20 mouse cellular contexts compared by ENCODE assay signal in genomic region chr7:143509566-143509965, GRCm38 (mm10). TPM values are rescaled to one million over a fixed set of nuclear protein-coding genes. Genes with fewer than 3 reads are reported as not detected.
A peak's percentile ranks its signal among the peaks of the same experiment; 100 is the strongest.
DNase-seq lines count a peak whose midpoint lies in the region; ATAC-seq and TF ChIP-seq lines count a peak whose summit lies in the region.
"Had no signal": no experiment of that assay in that cellular context is flagged by ENCODE, and none has a peak within 500 bp of the region (broad histone marks: within the 10 kb centered on the region; RNA-seq: fewer than 3 reads in every experiment).

No protein-coding gene starts in this region.

- no peak overlapping the region for H3K4me3 ChIP-seq in kidney, embryonic 16.5 days (ENCODE audit: low read length)
- no peak overlapping the region for H3K4me3 ChIP-seq in MEL (ENCODE audit: control insufficient read depth in 1 of 2, insufficient read depth in 1 of 2, low read depth in 2 of 2, low read length in 2 of 2)
- H3K4me3 ChIP-seq in midbrain, embryonic 11.5 days (ENCODE audit: low read depth, low read length) = no peak overlapping the region
- no peak overlapping the region for H3K4me3 ChIP-seq in midbrain, embryonic 16.5 days (ENCODE audit: low read depth, low read length)
- H3K4me3 ChIP-seq: embryonic facial prominence, embryonic 10.5 days; forebrain, embryonic 13.5 days; gastrocnemius, adult 2 months; heart, embryonic 15.5 days had no signal

- no peaks in the 10 kb centered on the region for H3K27me3 ChIP-seq in kidney, embryonic 16.5 days (ENCODE audit: insufficient read depth, low read length)
- no peaks in the 10 kb centered on the region for H3K27me3 ChIP-seq in MEL (ENCODE audit: control insufficient read depth in 1 of 2, insufficient read depth in 2 of 2, low read length in 2 of 2)
- no peaks in the 10 kb centered on the region for H3K27me3 ChIP-seq in midbrain, embryonic 11.5 days (ENCODE audit: control insufficient read depth, insufficient read depth, low read length)
- peaks cover 7% of the 10 kb centered on the region for H3K27me3 ChIP-seq in midbrain, embryonic 16.5 days (ENCODE audit: control insufficient read depth, insufficient read depth, low read depth, low read length)

- no peak overlapping the region for H3K4me2 ChIP-seq in kidney, embryonic 16.5 days (replicated peaks; ENCODE audit: low read depth, low read length)
- H3K4me2 ChIP-seq in midbrain, embryonic 11.5 days = no peak overlapping the region
- no peak overlapping the region for H3K4me2 ChIP-seq in midbrain, embryonic 16.5 days (ENCODE audit: low read length)
- H3K4me2 ChIP-seq: forebrain, embryonic 13.5 days; heart, embryonic 15.5 days; hindbrain, embryonic 14.5 days had no signal

- no peak for TF ChIP-seq CTCF in MEL (IDR thresholded peaks at IDR 0.05 in 2 of 3, conservative IDR thresholded peaks at IDR 0.05 in 1 of 3; ENCODE audit: control insufficient read depth in 1 of 3, insufficient read depth in 1 of 3, low read depth in 2 of 3, low read length in 3 of 3, poor library complexity in 1 of 3, severe bottlenecking in 1 of 3)

- peak; percentile 44 for DNase-seq in kidney, adult 18-20 months
- DNase-seq in MEL (ENCODE audit: low read depth, low spot score) = no peak
- DNase-seq in kidney, postnatal 14 days = peak; percentile 55
- no peak for DNase-seq in urinary bladder, postnatal 10 days (ENCODE audit: low spot score)
- no peak for DNase-seq in midbrain, embryonic 11.5 days (ENCODE audit: low spot score, missing footprints)
- DNase-seq: adrenal gland, adult 2 months; adrenal gland, postnatal 25 days; cerebellum, adult 2 months; cerebellum, postnatal 10 days; gastrocnemius, adult 2 months; gastrocnemius, postnatal 25 days; heart, postnatal 14 days had no signal

- 74% methylated on average over 1 of the region's 1 CpGs for WGBS in kidney, embryonic 16.5 days
- 63% methylated on average over 1 of the region's 1 CpGs for WGBS in midbrain, embryonic 11.5 days
- 67% methylated on average over 1 of the region's 1 CpGs for WGBS in midbrain, embryonic 16.5 days

- H3K9me3 ChIP-seq in kidney, embryonic 16.5 days (ENCODE audit: low read length) = no peaks in the 10 kb centered on the region
- no peaks in the 10 kb centered on the region for H3K9me3 ChIP-seq in MEL (replicated peaks; ENCODE audit: insufficient read depth, low read length)
- H3K9me3 ChIP-seq in midbrain, embryonic 11.5 days (ENCODE audit: control insufficient read depth, low read length) = no peaks in the 10 kb centered on the region
- no peaks in the 10 kb centered on the region for H3K9me3 ChIP-seq in midbrain, embryonic 16.5 days (replicated peaks; ENCODE audit: control insufficient read depth, low read length, poor library complexity, severe bottlenecking)
- H3K9me3 ChIP-seq: embryonic facial prominence, embryonic 10.5 days; forebrain, embryonic 13.5 days; G1E; heart, embryonic 15.5 days had no signal

- no peak for TF ChIP-seq EP300 in MEL (IDR thresholded peaks at IDR 0.05; ENCODE audit: low read depth in 1 of 2, low read length in 2 of 2)

- H3K9ac ChIP-seq in kidney, embryonic 16.5 days (replicated peaks; ENCODE audit: low read length) = no peak overlapping the region
- H3K9ac ChIP-seq in MEL (ENCODE audit: control insufficient read depth, low read depth, low read length, poor library complexity, severe bottlenecking) = no peak overlapping the region
- H3K9ac ChIP-seq in midbrain, embryonic 11.5 days (ENCODE audit: low read length) = no peak overlapping the region
- H3K9ac ChIP-seq in midbrain, embryonic 16.5 days (ENCODE audit: low read depth, low read length) = no peak overlapping the region
- H3K9ac ChIP-seq: forebrain, embryonic 13.5 days; heart, embryonic 15.5 days; hindbrain, embryonic 14.5 days had no signal

- no peaks in the 10 kb centered on the region for H3K79me2 ChIP-seq in MEL (ENCODE audit: control insufficient read depth, insufficient read depth, low read length, poor library complexity)

- peaks cover 13% of the 10 kb centered on the region for H3K36me3 ChIP-seq in kidney, embryonic 16.5 days (ENCODE audit: insufficient read depth, low read length)
- no peaks in the 10 kb centered on the region; a peak in 1 of 4 replicates for H3K36me3 ChIP-seq in MEL (ENCODE audit: control insufficient read depth in 1 of 2, insufficient read depth in 2 of 2, low read length in 2 of 2)
- H3K36me3 ChIP-seq in midbrain, embryonic 11.5 days (ENCODE audit: control insufficient read depth, insufficient read depth, low read length) = peaks cover 17% of the 10 kb centered on the region
- H3K36me3 ChIP-seq in midbrain, embryonic 16.5 days (ENCODE audit: control insufficient read depth, insufficient read depth, low read length) = peaks cover 12% of the 10 kb centered on the region

- no peak for TF ChIP-seq RAD21 in MEL (IDR thresholded peaks at IDR 0.05; ENCODE audit: low read depth, low read length)

- TF ChIP-seq POLR2A in MEL (IDR thresholded peaks at IDR 0.05; ENCODE audit: control insufficient read depth in 1 of 2, insufficient read depth in 1 of 2, low read depth in 1 of 2, low read length in 2 of 2, poor library complexity in 1 of 2) = no peak

- ATAC-seq in kidney, embryonic 16.5 days (ENCODE audit: low FRiP score, low TSS enrichment) = no peak
- no peak for ATAC-seq in midbrain, embryonic 11.5 days (ENCODE audit: low FRiP score)
- no peak for ATAC-seq in midbrain, embryonic 16.5 days
- ATAC-seq: forebrain, embryonic 13.5 days had no signal

- no peak overlapping the region for H3K27ac ChIP-seq in kidney, embryonic 16.5 days (ENCODE audit: low read length)
- H3K27ac ChIP-seq in MEL (ENCODE audit: control insufficient read depth, low read depth, low read length) = no peak overlapping the region
- H3K27ac ChIP-seq in midbrain, embryonic 11.5 days (ENCODE audit: low read depth, low read length) = no peak overlapping the region
- H3K27ac ChIP-seq in midbrain, embryonic 16.5 days (ENCODE audit: low read length) = no peak overlapping the region
- H3K27ac ChIP-seq: embryonic facial prominence, embryonic 10.5 days; forebrain, embryonic 13.5 days; gastrocnemius, adult 2 months; heart, embryonic 15.5 days; hindbrain, embryonic 14.5 days had no signal

- no peaks in the 10 kb centered on the region for H3K4me1 ChIP-seq in kidney, embryonic 16.5 days (ENCODE audit: insufficient read depth, low read length)
- peaks cover 0 to 9% of the 10 kb centered on the region in 2 experiments; a peak in 2 of 4 replicates for H3K4me1 ChIP-seq in MEL (ENCODE audit: control insufficient read depth in 1 of 2, insufficient read depth in 2 of 2, low read length in 2 of 2)
- no peaks in the 10 kb centered on the region for H3K4me1 ChIP-seq in midbrain, embryonic 11.5 days (ENCODE audit: control insufficient read depth, insufficient read depth, low read length)
- H3K4me1 ChIP-seq in midbrain, embryonic 16.5 days (ENCODE audit: control insufficient read depth, insufficient read depth, low read length) = no peaks in the 10 kb centered on the region
- H3K4me1 ChIP-seq: embryonic facial prominence, embryonic 10.5 days; forebrain, embryonic 13.5 days had no signal

TF ChIP-seq in MEL, 35 proteins besides CTCF, POLR2A, EP300 and RAD21:
- TF ChIP-seq ZMIZ1 (IDR thresholded peaks at IDR 0.05; ENCODE audit: low read depth, low read length) (no peak), MYB (IDR thresholded peaks at IDR 0.05; ENCODE audit: low read depth, low read length) (no peak), CHD1 (IDR thresholded peaks at IDR 0.05; ENCODE audit: low read depth, low read length) (no peak), RCOR1 (IDR thresholded peaks at IDR 0.05; ENCODE audit: low read depth, low read length) (no peak), USF1 (IDR thresholded peaks at IDR 0.05; ENCODE audit: low read depth, low read length) (peak; percentile 65), E2F4 (IDR thresholded peaks at IDR 0.05; ENCODE audit: borderline replicate concordance, low read depth, low read length) (no peak)

RNA-seq across cellular contexts. Expression of gene Phlda2, which starts 6.6 kb away (rescaled TPM):
- polyA plus RNA-seq in kidney, embryonic 16.5 days (2015; fragmentation: Nextera tagmentation; extraction: Ambion mirVana) = 9.1 and 10.4 TPM in 2 replicates
- total RNA-seq in MEL (2012; rRNA removed) = 152 and 160 TPM in 2 replicates
- polyA plus RNA-seq in MEL (2012; ENCODE audit: insufficient read depth in 1 of 2, insufficient read length in 2 of 2, low read depth in 1 of 2, low replicate concordance in 2 of 2, missing spikeins in 1 of 2) = 100 to 1,000 TPM in 1 of 2 experiments, not detected in 1; 253 TPM
- polyA plus RNA-seq in midbrain, embryonic 11.5 days (2014; fragmentation: Nextera tagmentation; extraction: Ambion mirVana) = 0.37 and 0.54 TPM in 2 replicates
- 0.93 TPM in 1 of 2 replicates, not detected in the other for polyA plus RNA-seq in midbrain, embryonic 16.5 days (2015; fragmentation: Nextera tagmentation; extraction: Ambion mirVana)
- total RNA-seq: gastrocnemius, adult 2 months; gastrocnemius, postnatal 25 days; granulocyte monocyte progenitor cell, adult 5-6 weeks; heart, postnatal 14 days had no signal
- polyA plus RNA-seq: cerebellum, adult 2 months; forebrain, embryonic 13.5 days had no signal

RNA-seq across cellular contexts. Expression of gene Slc22a18, which starts 36.0 kb away (rescaled TPM):
- 7.2 and 8.3 TPM in 2 replicates for polyA plus RNA-seq in kidney, embryonic 16.5 days (2015; fragmentation: Nextera tagmentation; extraction: Ambion mirVana)
- total RNA-seq in MEL (2012; rRNA removed) = 5.2 and 5.8 TPM in 2 replicates
- 10 to 100 TPM in 1 of 2 experiments, not detected in 1; 19.8 TPM for polyA plus RNA-seq in MEL (2012; ENCODE audit: insufficient read depth in 1 of 2, insufficient read length in 2 of 2, low read depth in 1 of 2, low replicate concordance in 2 of 2, missing spikeins in 1 of 2)
- polyA plus RNA-seq in midbrain, embryonic 11.5 days (2014; fragmentation: Nextera tagmentation; extraction: Ambion mirVana) = 0.16 and 0.30 TPM in 2 replicates
- 0.55 and 1.1 TPM in 2 replicates for polyA plus RNA-seq in midbrain, embryonic 16.5 days (2015; fragmentation: Nextera tagmentation; extraction: Ambion mirVana)

RNA-seq across cellular contexts. Expression of gene Nap1l4, which starts 39.3 kb away (rescaled TPM):
- 291 and 292 TPM in 2 replicates for polyA plus RNA-seq in kidney, embryonic 16.5 days (2015; fragmentation: Nextera tagmentation; extraction: Ambion mirVana)
- 136 and 165 TPM in 2 replicates for total RNA-seq in MEL (2012; rRNA removed)
- polyA plus RNA-seq in MEL (2012; ENCODE audit: insufficient read depth in 1 of 2, insufficient read length in 2 of 2, low read depth in 1 of 2, low replicate concordance in 2 of 2, missing spikeins in 1 of 2) = 100 to 1,000 TPM in 1 of 2 experiments, not detected in 1; 186 TPM
- 190 and 194 TPM in 2 replicates for polyA plus RNA-seq in midbrain, embryonic 11.5 days (2014; fragmentation: Nextera tagmentation; extraction: Ambion mirVana)
- 327 and 338 TPM in 2 replicates for polyA plus RNA-seq in midbrain, embryonic 16.5 days (2015; fragmentation: Nextera tagmentation; extraction: Ambion mirVana)

RNA-seq across cellular contexts. Expression of gene Cdkn1c, which starts 48.7 kb away (rescaled TPM):
- 675 and 814 TPM in 2 replicates for polyA plus RNA-seq in kidney, embryonic 16.5 days (2015; fragmentation: Nextera tagmentation; extraction: Ambion mirVana)
- 9.5 and 10.0 TPM in 2 replicates for total RNA-seq in MEL (2012; rRNA removed)
- 10 to 100 TPM in 1 of 2 experiments, not detected in 1; 11.9 TPM for polyA plus RNA-seq in MEL (2012; ENCODE audit: insufficient read depth in 1 of 2, insufficient read length in 2 of 2, low read depth in 1 of 2, low replicate concordance in 2 of 2, missing spikeins in 1 of 2)
- 789 and 799 TPM in 2 replicates for polyA plus RNA-seq in midbrain, embryonic 11.5 days (2014; fragmentation: Nextera tagmentation; extraction: Ambion mirVana)
- polyA plus RNA-seq in midbrain, embryonic 16.5 days (2015; fragmentation: Nextera tagmentation; extraction: Ambion mirVana) = 171 and 184 TPM in 2 replicates
- total RNA-seq: G1E had no signal

Comparison
In these comparisons a context has a peak if more than half of its experiments do, and no peak if none do; other contexts are left out.
1. DNase-seq: peak in kidney, adult 18-20 months (single experiment) and kidney, postnatal 14 days (single experiment); none in MEL (single experiment), urinary bladder, postnatal 10 days (single experiment) and midbrain, embryonic 11.5 days (single experiment).